Mouse (Mus musculus) forebrain, postnatal 0 days (tissue): ENCODE results near the gene Gm10337. TPM values are rescaled to one million over a fixed set of nuclear protein-coding genes. Genes with fewer than 3 reads are reported as not detected.

Experiments used
- ATAC-seq: fragments of 200-750 bp; cut with Nextera tagmentation; 2 replicates; pipeline ENCODE4 v1.8.0; 2017; ENCODE audit warnings: mild to moderate bottlenecking, moderate library complexity
- DNase-seq: peaks from one replicate; pipeline ENCODE4 v3.0.0-alpha.2; 2015
- H3K27ac ChIP-seq: fragments of 300-500 bp; sonication (generic); 2 replicates; pipeline ENCODE4 v1.5.1; 2014; ENCODE audit warnings: low read depth, mild to moderate bottlenecking, antibody characterized with exemption, low read length, moderate library complexity, mixed read lengths
- H3K27me3 ChIP-seq: fragments of 300-500 bp; sonication (generic); 2 replicates; pipeline ENCODE4 v1.6.1; 2014; ENCODE audit warnings: mild to moderate bottlenecking, low read length, mixed read lengths; ENCODE audit not compliant: insufficient read depth
- H3K36me3 ChIP-seq: fragments of 300-500 bp; sonication (generic); 2 replicates; pipeline ENCODE4 v1.6.1; 2014; ENCODE audit warnings: mild to moderate bottlenecking, moderate library complexity; ENCODE audit not compliant: insufficient read depth
- H3K4me1 ChIP-seq: fragments of 300-500 bp; sonication (generic); 2 replicates; pipeline ENCODE4 v1.6.1; 2014; ENCODE audit warnings: antibody characterized with exemption; ENCODE audit not compliant: insufficient read depth
- H3K4me2 ChIP-seq: fragments of 300-500 bp; sonication (generic); 2 replicates; pipeline ENCODE4 v1.6.1; 2014; ENCODE audit warnings: low read depth, mild to moderate bottlenecking, moderate library complexity
- H3K4me3 ChIP-seq: fragments of 300-500 bp; sonication (generic); 2 replicates; pipeline ENCODE4 v1.5.1; 2014; ENCODE audit warnings: low read depth, low read length, mixed read lengths
- H3K9ac ChIP-seq: fragments of 300-500 bp; sonication (generic); 2 replicates; pipeline ENCODE4 v1.6.1; 2014; ENCODE audit warnings: mild to moderate bottlenecking
- H3K9me3 ChIP-seq: fragments of 300-500 bp; sonication (generic); 2 replicates; pipeline ENCODE4 v1.6.1; 2016; ENCODE audit warnings: low read length
- CTCF ChIP-seq: sonication (generic); IDR thresholded peaks from 2 replicates; pipeline ENCODE4 v1.5.1; 2016; ENCODE audit warnings: antibody characterized with exemption, control low read depth, low read depth
- WGBS: fragments of 180-500 bp; shearing (Covaris S2); extraction: QIAGEN DNeasy Blood & Tissue Kit; methylation state at CpG from one replicate; pipeline ENCODE4 v1.1.7; 2014; 5-methylcytosine and 5-hydroxymethylcytosine counted together
- polyA plus RNA-seq: library from polyadenylated mRNA; unstranded; fragments of >200 nt; fragmentation: Nextera tagmentation; extraction: Ambion mirVana; gene quantifications from 2 replicates; pipeline ENCODE4 v1.2.1, GENCODE M21; 2015
- total RNA-seq: library from RNA; depleted of rRNA; stranded (reverse); fragments of >200 nt; gene quantifications from 2 replicates; pipeline ENCODE4 v1.2.3, GENCODE M21; 2014

The Gm10337 gene
- total and polyA plus RNA-seq, 2 experiments from 2014 or later: 4.2 TPM; not detected in 1

DNA sequence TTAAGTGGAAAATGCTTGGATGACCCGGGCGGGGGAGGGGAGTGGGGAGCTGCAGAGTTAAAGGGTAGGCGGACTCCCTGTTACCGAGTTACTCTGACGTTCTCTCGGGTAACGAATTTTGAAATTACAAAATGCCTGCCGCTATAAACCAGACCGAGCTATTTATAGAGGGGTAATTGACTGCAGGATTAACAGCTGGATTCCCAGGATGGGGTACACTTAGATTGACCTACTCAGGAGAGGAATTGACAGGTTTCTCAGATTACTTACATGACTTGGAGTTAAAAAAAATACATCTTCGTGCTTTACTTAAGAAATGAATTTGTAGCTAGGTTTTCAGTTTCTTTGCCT lies 32.3 kb upstream of the Gm10337 start:
- Histone ChIP-seq H3K27ac (peak overlapping the region; percentile 97), H3K4me1 (peaks cover 6% of the 10 kb centered on the region; the same call in 1 of the 2 replicates), H3K36me3 (peaks cover 19% of the 10 kb centered on the region), H3K4me3 (peak overlapping the region; percentile 88), H3K27me3 (no peaks in the 10 kb centered on the region), H3K9ac (peak overlapping the region; percentile 81), H3K9me3 (no peaks in the 10 kb centered on the region), H3K4me2 (peak overlapping the region; percentile 63)
- TF ChIP-seq CTCF: no peak
- DNase-seq (no peak), ATAC-seq (no peak)
- WGBS: under 1% methylated on average over 10 of the region's 10 CpGs

DNA sequence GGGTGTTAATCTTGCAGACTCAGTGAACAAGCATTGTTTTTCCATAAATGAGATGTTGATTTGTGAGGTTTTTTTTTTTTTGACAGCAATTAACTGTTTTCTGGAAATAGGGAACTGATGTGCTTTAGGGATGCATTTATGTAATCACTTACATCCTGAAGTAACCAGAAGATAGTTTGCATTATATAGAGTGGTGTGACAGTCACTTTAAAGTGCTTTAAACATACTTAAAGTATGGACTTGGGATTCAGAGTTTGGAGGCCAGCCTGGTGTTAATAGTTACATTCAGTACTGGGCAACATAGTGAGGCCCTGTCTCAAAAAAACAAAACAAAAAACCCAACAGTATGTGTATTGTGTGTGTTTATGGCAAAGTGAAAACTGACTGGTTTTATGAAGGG lies 31.8 kb upstream of the Gm10337 start:
- Histone ChIP-seq H3K4me3 (peak overlapping the region; percentile 88), H3K9ac (peak overlapping the region; percentile 81; the same call in 1 of the 2 replicates), H3K4me1 (peaks cover 6% of the 10 kb centered on the region; the same call in 1 of the 2 replicates), H3K4me2 (peak overlapping the region; percentile 63), H3K27me3 (no peaks in the 10 kb centered on the region), H3K9me3 (no peaks in the 10 kb centered on the region), H3K36me3 (peaks cover 22% of the 10 kb centered on the region), H3K27ac (no peak overlapping the region)
- DNase-seq (no peak), ATAC-seq (no peak)
- TF ChIP-seq CTCF: no peak

DNA sequence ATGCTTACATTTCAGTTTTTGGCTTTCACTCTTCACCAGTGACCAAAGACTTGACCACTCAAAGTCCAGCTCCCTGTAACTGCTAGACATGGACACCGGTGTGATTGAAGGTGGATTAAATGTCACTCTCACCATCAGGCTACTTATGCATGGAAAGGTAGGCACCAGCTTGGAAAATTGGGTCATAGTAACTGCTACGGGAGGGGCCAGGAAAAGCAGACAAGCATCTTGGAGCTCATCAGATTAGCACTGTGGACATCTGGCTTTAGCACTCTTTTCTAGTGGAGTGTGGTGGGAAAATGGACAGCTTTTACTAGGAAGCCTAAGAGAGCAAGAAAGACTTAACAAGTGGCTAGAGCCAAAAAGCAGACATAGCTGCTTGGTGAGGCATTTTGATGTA lies 30.3 kb upstream of the Gm10337 start:
- Histone ChIP-seq H3K4me1 (peaks cover 6% of the 10 kb centered on the region; the same call in 1 of the 2 replicates), H3K4me3 (no peak overlapping the region), H3K4me2 (no peak overlapping the region), H3K27me3 (no peaks in the 10 kb centered on the region), H3K9me3 (no peaks in the 10 kb centered on the region), H3K36me3 (peaks cover 33% of the 10 kb centered on the region), H3K9ac (no peak overlapping the region), H3K27ac (no peak overlapping the region)
- ATAC-seq: no peak
- TF ChIP-seq CTCF: no peak
- DNase-seq: no peak
- WGBS: 66% methylated on average over 2 of the region's 2 CpGs

DNA sequence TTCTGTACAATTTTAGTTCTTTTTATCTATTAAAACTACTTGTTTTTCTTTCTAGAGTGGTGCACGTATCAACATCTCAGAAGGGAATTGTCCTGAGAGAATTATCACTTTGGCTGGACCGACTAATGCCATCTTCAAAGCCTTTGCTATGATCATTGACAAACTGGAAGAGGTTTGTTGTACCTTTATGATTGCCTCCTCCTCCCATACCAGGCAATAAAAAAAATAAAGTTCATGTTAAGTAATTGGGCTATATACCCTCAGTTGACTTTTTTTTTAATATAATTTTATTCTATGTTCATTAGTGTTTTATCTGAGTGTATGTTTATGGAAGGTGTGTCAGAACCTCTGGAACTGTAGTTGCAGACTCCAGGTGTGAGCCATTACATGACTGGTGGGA lies 29.0 kb upstream of the Gm10337 start:
- DNase-seq (no peak), ATAC-seq (no peak)
- Histone ChIP-seq H3K4me3 (no peak overlapping the region), H3K4me2 (no peak overlapping the region), H3K36me3 (peaks cover 44% of the 10 kb centered on the region), H3K27me3 (no peaks in the 10 kb centered on the region), H3K27ac (no peak overlapping the region), H3K4me1 (peaks cover 6% of the 10 kb centered on the region; the same call in 1 of the 2 replicates), H3K9ac (no peak overlapping the region), H3K9me3 (no peaks in the 10 kb centered on the region)
- WGBS: 91% methylated on average over 2 of the region's 2 CpGs
- TF ChIP-seq CTCF: no peak

DNA sequence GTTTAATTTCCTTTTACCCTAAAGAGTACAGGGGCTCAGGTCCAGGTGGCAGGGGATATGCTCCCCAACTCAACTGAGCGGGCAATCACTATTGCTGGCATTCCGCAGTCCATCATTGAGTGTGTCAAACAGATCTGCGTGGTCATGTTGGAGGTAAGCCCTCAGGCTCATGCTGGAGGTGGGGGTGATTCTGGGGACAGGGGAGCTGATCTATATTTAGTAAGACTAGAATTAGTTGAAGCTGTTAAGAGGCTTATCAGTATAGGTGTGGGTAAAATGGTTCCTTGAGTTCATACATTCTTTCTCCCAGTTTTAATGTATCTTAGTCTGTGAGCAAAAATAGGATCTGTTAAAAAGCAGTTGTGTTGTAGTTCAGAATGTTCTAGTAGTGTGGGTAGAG lies 20.4 kb upstream of the Gm10337 start:
- Histone ChIP-seq H3K4me3 (no peak overlapping the region), H3K4me2 (no peak overlapping the region), H3K27me3 (no peaks in the 10 kb centered on the region), H3K9me3 (no peaks in the 10 kb centered on the region), H3K36me3 (peaks cover 65% of the 10 kb centered on the region), H3K27ac (no peak overlapping the region), H3K9ac (no peak overlapping the region), H3K4me1 (no peaks in the 10 kb centered on the region)
- no peak for TF ChIP-seq CTCF
- WGBS: 93% methylated on average over 3 of the region's 3 CpGs
- DNase-seq (no peak), ATAC-seq (no peak)

DNA sequence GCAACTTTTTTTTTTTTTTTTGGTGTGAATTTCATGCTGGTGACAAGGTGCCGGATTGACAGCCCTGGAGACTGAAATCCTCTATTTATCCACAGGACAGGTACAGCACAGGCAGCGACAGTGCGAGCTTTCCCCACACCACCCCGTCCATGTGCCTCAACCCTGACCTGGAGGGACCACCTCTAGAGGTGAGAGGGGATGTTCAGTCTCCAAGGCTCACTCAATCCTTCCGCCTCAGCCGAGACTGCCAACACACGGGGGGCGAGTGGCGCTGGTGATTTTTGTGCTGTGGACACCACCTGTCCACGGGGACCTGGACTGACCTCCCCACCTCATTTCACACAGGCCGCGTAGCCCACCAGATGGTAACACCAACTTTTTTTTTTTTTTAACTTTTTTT lies 17.7 kb upstream of the Gm10337 start:
- Histone ChIP-seq H3K9me3 (no peaks in the 10 kb centered on the region), H3K36me3 (peaks cover 71% of the 10 kb centered on the region), H3K4me2 (no peak overlapping the region), H3K27ac (no peak overlapping the region), H3K4me3 (no peak overlapping the region), H3K9ac (no peak overlapping the region), H3K4me1 (no peaks in the 10 kb centered on the region), H3K27me3 (no peaks in the 10 kb centered on the region)
- DNase-seq (no peak), ATAC-seq (no peak)
- WGBS: 92% methylated on average over 12 of the region's 12 CpGs
- TF ChIP-seq CTCF: no peak

DNA sequence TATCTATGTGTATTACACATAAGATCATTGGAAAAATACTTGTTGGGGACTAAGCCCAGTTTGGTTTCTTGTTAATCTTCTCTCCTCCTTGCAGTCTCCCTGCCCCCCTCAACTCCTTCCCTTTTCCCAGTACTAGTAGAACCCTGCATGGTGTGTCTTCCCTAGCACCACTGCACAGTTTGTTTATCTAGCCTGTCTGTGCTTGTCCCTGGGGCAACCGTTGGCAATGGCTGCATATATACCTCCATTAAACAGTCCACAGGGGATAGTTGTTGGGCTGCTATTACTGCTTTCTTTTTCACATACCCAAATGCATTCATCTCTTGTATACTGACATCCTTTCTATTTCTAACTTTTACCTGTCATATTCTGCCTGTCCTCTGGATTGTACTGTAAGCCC lies 15.9 kb upstream of the Gm10337 start:
- Histone ChIP-seq H3K27me3 (no peaks in the 10 kb centered on the region), H3K9ac (no peak overlapping the region), H3K9me3 (no peaks in the 10 kb centered on the region), H3K4me3 (no peak overlapping the region), H3K4me1 (no peaks in the 10 kb centered on the region), H3K4me2 (no peak overlapping the region), H3K36me3 (peaks cover 72% of the 10 kb centered on the region), H3K27ac (no peak overlapping the region)
- TF ChIP-seq CTCF: no peak
- WGBS: 86% methylated on average over 1 of the region's 1 CpGs
- DNase-seq: no peak
- no peak for ATAC-seq

DNA sequence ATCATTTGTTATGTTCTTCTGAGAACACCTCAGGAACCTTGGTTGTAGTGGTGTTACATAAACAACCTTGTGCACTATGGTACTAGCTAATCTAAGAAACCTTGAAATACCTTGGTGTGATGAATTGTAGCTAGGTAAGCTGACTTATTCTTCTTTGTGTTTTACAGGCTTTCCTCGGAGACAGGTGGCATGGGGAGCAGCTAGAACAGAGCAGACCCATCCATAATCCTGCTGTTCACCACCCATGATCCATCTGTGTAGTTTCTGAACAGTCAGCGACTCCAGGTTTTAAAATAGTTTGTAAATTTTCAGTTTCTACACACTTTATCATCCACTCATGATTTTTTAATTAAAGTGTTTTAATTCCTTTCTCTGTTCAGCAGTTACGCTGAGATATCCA lies 5.2 kb upstream of the Gm10337 start:
- Histone ChIP-seq H3K27ac (no peak overlapping the region), H3K27me3 (no peaks in the 10 kb centered on the region), H3K4me2 (no peak overlapping the region), H3K9me3 (no peaks in the 10 kb centered on the region), H3K9ac (no peak overlapping the region), H3K4me3 (no peak overlapping the region), H3K36me3 (peaks cover 79% of the 10 kb centered on the region), H3K4me1 (no peaks in the 10 kb centered on the region)
- no peak for TF ChIP-seq CTCF
- ATAC-seq: no peak
- WGBS: 77% methylated on average over 3 of the region's 3 CpGs
- no peak for DNase-seq
